Comparison of ENCODE assay signal across 22 mouse cellular contexts in the genomic region with DNA sequence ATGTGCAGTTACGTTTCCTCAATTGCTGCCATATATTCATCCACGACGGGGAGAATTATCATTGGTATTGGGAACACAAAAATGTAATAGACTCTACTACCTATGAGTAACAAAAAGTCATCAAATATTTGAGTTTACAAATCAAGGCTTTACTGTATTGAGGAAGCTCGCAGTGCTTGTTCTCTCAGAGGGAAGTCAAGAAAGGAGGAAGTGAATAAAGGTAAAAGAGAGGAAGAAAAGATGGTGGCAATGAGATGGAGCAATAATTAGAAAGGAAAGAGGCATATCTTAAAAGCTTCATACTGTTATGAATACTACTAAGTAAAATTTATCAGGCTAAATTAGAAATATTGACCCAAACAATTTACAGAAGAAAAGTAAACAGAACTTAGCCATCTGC. TPM values are rescaled to one million over a fixed set of nuclear protein-coding genes. Genes with fewer than 3 reads are reported as not detected.
"Had no signal": no experiment of that assay in that cellular context is flagged by ENCODE, and none has a peak within 500 bp of the region (broad histone marks: within the 10 kb centered on the region; RNA-seq: fewer than 3 reads in every experiment).

No protein-coding gene starts in this region.

- H3K9me3 ChIP-seq: liver, embryonic 13.5 days; liver, embryonic 15.5 days; lung, embryonic 15.5 days; midbrain, embryonic 13.5 days; midbrain, embryonic 15.5 days; neural tube, embryonic 12.5 days had no signal

- H3K27me3 ChIP-seq: liver, embryonic 13.5 days; liver, embryonic 15.5 days; lung, embryonic 15.5 days; megakaryocyte, embryonic 14.5 days; midbrain, embryonic 13.5 days; midbrain, embryonic 15.5 days; neural tube, embryonic 12.5 days had no signal

- H3K4me1 ChIP-seq: liver, embryonic 13.5 days; liver, embryonic 15.5 days; lung, embryonic 15.5 days; midbrain, embryonic 13.5 days; midbrain, embryonic 15.5 days; neural tube, embryonic 12.5 days had no signal

- H3K27ac ChIP-seq: liver, embryonic 13.5 days; liver, embryonic 15.5 days; lung, embryonic 15.5 days; macrophage; midbrain, embryonic 13.5 days; midbrain, embryonic 15.5 days; neural tube, embryonic 12.5 days had no signal

- H3K4me2 ChIP-seq: liver, embryonic 13.5 days; liver, embryonic 15.5 days; lung, embryonic 15.5 days; midbrain, embryonic 11.5 days; midbrain, embryonic 13.5 days; midbrain, embryonic 15.5 days; neural tube, embryonic 12.5 days had no signal

- ATAC-seq: liver, postnatal 0 days; lung, postnatal 0 days; midbrain, embryonic 13.5 days; midbrain, embryonic 15.5 days had no signal

- H3K36me3 ChIP-seq: liver, embryonic 13.5 days; liver, embryonic 15.5 days; lung, embryonic 15.5 days; midbrain, embryonic 13.5 days; midbrain, embryonic 15.5 days; neural tube, embryonic 12.5 days had no signal

- H3K4me3 ChIP-seq: liver, embryonic 13.5 days; liver, embryonic 15.5 days; lung, embryonic 15.5 days; megakaryocyte, embryonic 14.5 days; midbrain, embryonic 13.5 days; midbrain, embryonic 15.5 days; neural tube, embryonic 12.5 days had no signal

- H3K9ac ChIP-seq: liver, embryonic 13.5 days; liver, embryonic 15.5 days; liver, postnatal 0 days; lung, embryonic 15.5 days; midbrain, embryonic 13.5 days; midbrain, embryonic 15.5 days; neural tube, embryonic 12.5 days had no signal

- DNase-seq: liver, embryonic 13.5 days; liver, postnatal 0 days; lung, adult 2 months; lung, postnatal 14 days; lung, postnatal 36 days; retina, postnatal 1 day; right cerebral cortex, adult 18-20 months; right cerebral cortex, postnatal 25 days; right cerebral cortex, postnatal 4 days; spleen, adult 18-20 months; thymus, adult 2 months; thymus, postnatal 25 days had no signal

RNA-seq across cellular contexts. Expression of a gene that starts 59.6 kb away (rescaled TPM):
- total RNA-seq: monocyte, adult 5-6 weeks had no signal
- polyA plus RNA-seq: liver, postnatal 0 days; macrophage had no signal
